Mouse (Mus musculus) liver, postnatal 0 days (tissue): Measurements from ENCODE around the gene March2.

Experiments
- CTCF ChIP-seq: sonication (generic); IDR thresholded peaks from 2 replicates; pipeline ENCODE4 v1.5.1; 2016; ENCODE audit warnings: antibody characterized with exemption, low read depth
- EP300 ChIP-seq: IDR thresholded peaks from 2 replicates; pipeline ENCODE4 v1.6.1; 2016; ENCODE audit warnings: antibody characterized with exemption, low read depth, mild to moderate bottlenecking

DNA sequence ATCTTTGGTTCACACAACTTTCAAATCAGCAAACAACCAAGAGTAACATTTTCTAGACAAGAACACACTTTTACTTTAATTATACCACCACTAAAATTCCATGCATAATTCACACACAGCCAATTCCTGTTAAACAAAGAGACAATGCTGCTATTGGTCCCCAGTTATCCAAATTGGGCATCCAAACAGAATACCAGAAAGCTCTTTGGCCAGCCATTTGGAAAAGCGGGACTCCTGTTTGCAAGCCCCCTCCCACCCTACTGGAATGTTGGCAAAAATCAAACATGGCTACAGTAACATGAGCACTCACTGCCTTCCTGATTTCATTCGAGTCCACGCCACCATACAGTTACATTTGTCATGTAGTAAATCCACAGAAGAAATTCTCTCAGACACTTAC, 48.8 kb downstream of the March2 start:
- TF ChIP-seq CTCF (no peak), EP300 (no peak)
